Mouse (Mus musculus) cerebellum, adult 2 months (tissue): ENCODE results near the gene Mien1.

Source experiments
- CTCF ChIP-seq: fragments of 200-500 bp; IDR thresholded peaks from 2 replicates; pipeline ENCODE4 v1.5.1; 2011; ENCODE audit warnings: low read depth, mild to moderate bottlenecking, control low read depth, low read length, moderate library complexity, borderline replicate concordance; ENCODE audit not compliant: insufficient read depth
- POLR2A ChIP-seq: fragments of 200-500 bp; IDR thresholded peaks from 2 replicates; pipeline ENCODE4 v1.6.1; 2011; ENCODE audit warnings: low read length, control low read depth, borderline replicate concordance; ENCODE audit not compliant: insufficient read depth

DNA sequence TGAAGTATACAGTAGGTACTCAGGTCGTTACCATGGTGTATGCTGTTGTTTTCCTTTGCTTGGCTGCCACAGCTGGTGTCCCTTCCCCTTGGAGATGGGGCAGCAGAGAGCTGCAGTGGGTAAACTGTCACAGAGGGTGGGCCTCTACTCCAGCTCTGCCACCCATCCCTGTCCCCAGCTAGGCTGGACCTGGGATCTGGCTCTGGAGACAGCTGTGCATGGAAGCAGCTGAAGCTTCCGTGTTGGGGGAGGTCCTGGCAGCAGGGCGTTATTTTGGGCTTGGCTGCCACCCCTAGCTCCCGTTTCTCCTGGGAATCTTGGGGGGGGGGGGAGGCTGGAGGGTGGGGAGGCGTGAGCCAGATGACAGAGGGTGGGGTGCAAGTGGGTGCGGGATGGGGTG, 20.5 kb downstream of the Mien1 start:
- no peak for TF ChIP-seq POLR2A
- TF ChIP-seq CTCF = no peak
